Mouse (Mus musculus) liver, embryonic 18 days (tissue): Measurements from ENCODE around the gene Shroom3. TPM values are rescaled to one million over a fixed set of nuclear protein-coding genes. Genes with fewer than 3 reads are reported as not detected.

Experiments
- polyA plus RNA-seq: library from polyadenylated mRNA; depleted of rRNA; stranded (reverse); fragments of >200 nt; gene quantifications from 2 replicates; pipeline ENCODE4 v1.2.3, GENCODE M21; 2012; rRNA removed

The Shroom3 gene
- polyA plus RNA-seq, result 1.4 and 1.5 TPM in 2 replicates

DNA sequence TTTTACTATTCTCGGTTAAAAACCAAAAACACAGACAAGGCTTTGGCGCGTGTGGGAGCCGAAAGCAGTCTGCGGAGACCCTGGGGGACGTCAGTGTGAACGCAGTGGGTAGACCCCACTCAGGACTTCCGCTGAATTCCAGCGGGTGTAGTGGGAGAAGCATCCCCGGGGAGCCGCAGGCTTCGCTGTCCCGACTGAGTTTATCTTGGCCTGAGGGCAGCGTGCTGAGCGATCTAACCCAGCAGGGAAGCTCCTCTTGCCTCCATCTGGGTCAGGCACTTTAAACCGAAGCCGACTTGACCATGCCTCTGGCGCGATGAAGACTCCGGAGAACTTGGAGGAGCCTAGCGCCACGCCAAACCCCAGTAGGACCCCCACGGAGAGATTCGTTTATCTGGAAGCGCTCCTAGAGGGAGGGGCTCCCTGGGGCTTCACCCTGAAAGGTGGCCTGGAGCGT lies at the start of gene Shroom3:
Gene Shroom3, plus strand, starts transcription at position 85 of the 457 bp plus-strand sequence.

DNA sequence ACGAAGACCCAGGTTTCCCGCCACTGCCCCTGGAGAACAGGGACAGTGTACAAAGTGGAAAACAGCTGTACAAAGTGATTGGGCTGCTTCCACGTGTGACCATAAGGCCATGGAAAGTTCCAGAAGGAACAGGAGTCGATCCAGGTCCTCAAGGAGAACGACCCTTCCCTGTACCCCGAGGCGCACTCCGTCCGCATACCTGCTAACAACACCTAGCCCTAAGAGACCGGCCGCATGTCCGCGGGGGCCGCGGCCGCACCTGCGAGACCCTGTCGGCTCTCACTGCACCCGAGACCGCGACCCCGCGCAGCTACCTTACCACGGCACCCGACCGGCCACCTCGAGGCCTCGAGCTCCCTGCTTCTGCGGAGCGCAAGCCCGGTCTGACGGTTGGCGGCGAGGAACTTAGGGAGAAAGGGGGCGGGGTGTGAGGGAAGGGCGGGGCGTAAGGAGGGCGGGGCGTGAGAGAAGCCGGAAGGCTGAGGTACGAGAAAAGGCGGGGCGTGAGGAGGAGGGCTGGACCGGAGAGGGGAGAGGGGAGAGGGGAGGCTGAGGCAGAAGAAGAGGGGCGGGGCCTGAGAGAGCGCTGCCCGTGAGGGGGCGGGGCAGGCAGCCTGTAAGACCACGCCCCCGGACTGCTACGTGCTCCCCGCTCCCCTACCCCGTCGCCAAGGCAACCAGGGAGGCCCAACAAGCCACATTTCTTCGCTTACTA lies 8.2 kb upstream of the Shroom3 start, which contains the start of gene Ccdc158:
Gene Ccdc158, minus strand, starts transcription at position 413 of the 715 bp plus-strand sequence.

Other genes starting within 250 kb of the Shroom3 start
- 13.8 and 14.5 TPM in 2 replicates for gene Nup54, start 248.2 kb upstream of the Shroom3 start, polyA plus RNA-seq
- gene Scarb2, start 176.6 kb upstream of the Shroom3 start, polyA plus RNA-seq, result 16.8 and 17.8 TPM in 2 replicates
- 9.7 and 13.2 TPM in 2 replicates for gene Fam47e, start 128.4 kb upstream of the Shroom3 start, polyA plus RNA-seq
- gene Stbd1, start 80.4 kb upstream of the Shroom3 start, polyA plus RNA-seq, result 50.5 and 55.8 TPM in 2 replicates
- 0.30 TPM in 2 replicates for gene Ccdc158, start 8.2 kb upstream of the Shroom3 start, polyA plus RNA-seq